Mouse (Mus musculus): ENCODE data around the gene Btbd35f21. TPM values are rescaled to one million over a fixed set of nuclear protein-coding genes. Genes with fewer than 3 reads are reported as not detected.
"Not testable (repeated sequence)": the region's sequence is repeated elsewhere in the genome, so short reads cannot be mapped to it uniquely, and the experiment has no call there.

Gene Btbd35f21
- not detected in 2 replicates for polyA plus RNA-seq (2015; fragmentation: Nextera tagmentation; extraction: Ambion mirVana)

- not testable (repeated sequence) for H3K4me2 ChIP-seq (ENCODE audit: low read depth, low read length); H3K9ac ChIP-seq (ENCODE audit: low read depth, low read length); H3K36me3 ChIP-seq (ENCODE audit: control insufficient read depth, insufficient read depth, low read length); H3K27ac ChIP-seq (ENCODE audit: low read length); ATAC-seq; H3K4me1 ChIP-seq (ENCODE audit: control insufficient read depth, insufficient read depth, low read length); H3K4me3 ChIP-seq (ENCODE audit: low read length); H3K27me3 ChIP-seq (replicated peaks; ENCODE audit: control insufficient read depth, insufficient read depth, low read length); H3K9me3 ChIP-seq (ENCODE audit: control insufficient read depth, low read length)
- WGBS = no CpG with 5 or more reads among the region's 2 CpGs
These were observed at the start of gene Btbd35f21 for GRCm38 (mm10) chrX:32725809-32726208. TSS of gene Btbd35f21 (plus strand) at chrX:32726109.

Other genes starting within 250 kb of the Btbd35f21 start
- gene Btbd35f1, start 166.1 kb upstream of the Btbd35f21 start, polyA plus RNA-seq (2015; fragmentation: Nextera tagmentation; extraction: Ambion mirVana) = not detected in 2 replicates
- not detected in 2 replicates for gene Gm5926, start 75.4 kb upstream of the Btbd35f21 start, polyA plus RNA-seq (2015; fragmentation: Nextera tagmentation; extraction: Ambion mirVana)
- gene Btbd35f30, start 168.5 kb downstream of the Btbd35f21 start, polyA plus RNA-seq (2015; fragmentation: Nextera tagmentation; extraction: Ambion mirVana) = not detected in 2 replicates
- gene Gm21789, start 215.7 kb downstream of the Btbd35f21 start, polyA plus RNA-seq (2015; fragmentation: Nextera tagmentation; extraction: Ambion mirVana) = not detected in 2 replicates
- not detected in 2 replicates for gene Btbd35f5, start 247.8 kb downstream of the Btbd35f21 start, polyA plus RNA-seq (2015; fragmentation: Nextera tagmentation; extraction: Ambion mirVana)

All from intestine, embryonic 16.5 days (tissue).